Mouse (Mus musculus): ENCODE measurements around the gene Etfa.
A peak's percentile ranks its signal among the peaks of the same experiment; 100 is the strongest.

- TF ChIP-seq POLR2A (IDR thresholded peaks at IDR 0.05; ENCODE audit: low read depth, low read length) (peak; percentile 39), CTCF (IDR thresholded peaks at IDR 0.05; ENCODE audit: extremely low read depth, insufficient read length, insufficient replicate concordance, low read depth, low read length) (no peak)
These were observed at the start of gene Etfa for GRCm38 (mm10) chr9:55512027-55512543.

Measured in small intestine, adult 2 months (tissue).